Mouse (Mus musculus) lung, embryonic 14.5 days (tissue): ENCODE measurements around the gene Bglap3. TPM values are rescaled to one million over a fixed set of nuclear protein-coding genes. Genes with fewer than 3 reads are reported as not detected.

Source experiments
- ATAC-seq: fragments of 200-750 bp; cut with Nextera tagmentation; 2 replicates; pipeline ENCODE4 v1.8.0; 2017; ENCODE audit warnings: mild to moderate bottlenecking, moderate TSS enrichment, moderate library complexity; ENCODE audit not compliant: insufficient read depth
- DNase-seq: peaks from one replicate; pipeline ENCODE4 v3.0.0-alpha.2; 2015
- H3K27ac ChIP-seq: fragments of 300-500 bp; sonication (generic); 2 replicates; pipeline ENCODE4 v1.5.1; 2014; ENCODE audit warnings: low read depth, mild to moderate bottlenecking, moderate library complexity
- H3K27me3 ChIP-seq: fragments of 300-500 bp; sonication (generic); 2 replicates; pipeline ENCODE4 v1.6.1; 2014; ENCODE audit warnings: low read length, control low read depth; ENCODE audit not compliant: insufficient read depth
- H3K36me3 ChIP-seq: fragments of 300-500 bp; sonication (generic); 2 replicates; pipeline ENCODE4 v1.6.1; 2014; ENCODE audit warnings: control low read depth; ENCODE audit not compliant: insufficient read depth
- H3K4me1 ChIP-seq: fragments of 300-500 bp; sonication (generic); 2 replicates; pipeline ENCODE4 v1.6.1; 2014; ENCODE audit warnings: antibody characterized with exemption, control low read depth; ENCODE audit not compliant: insufficient read depth
- H3K4me2 ChIP-seq: fragments of 300-500 bp; sonication (generic); 2 replicates; pipeline ENCODE4 v1.6.1; 2014; ENCODE audit warnings: mild to moderate bottlenecking
- H3K4me3 ChIP-seq: fragments of 300-500 bp; sonication (generic); 2 replicates; pipeline ENCODE4 v1.5.1; 2014; ENCODE audit warnings: low read depth, low read length
- H3K9ac ChIP-seq: fragments of 300-500 bp; sonication (generic); 2 replicates; pipeline ENCODE4 v1.6.1; 2014
- H3K9me3 ChIP-seq: fragments of 300-500 bp; sonication (generic); 2 replicates; pipeline ENCODE4 v1.6.1; 2016; ENCODE audit warnings: low read depth, low read length, control low read depth
- CTCF ChIP-seq: IDR thresholded peaks from 2 replicates; pipeline ENCODE4 v1.5.1; 2016; ENCODE audit warnings: antibody characterized with exemption, low read depth
- WGBS: fragments of 180-500 bp; shearing (Covaris S2); extraction: QIAGEN DNeasy Blood & Tissue Kit; methylation state at CpG from one replicate; pipeline ENCODE4 v1.1.7; 2014; 5-methylcytosine and 5-hydroxymethylcytosine counted together
- polyA plus RNA-seq: library from polyadenylated mRNA; unstranded; fragments of >200 nt; fragmentation: Nextera tagmentation; extraction: Ambion mirVana; gene quantifications from 2 replicates; pipeline ENCODE4 v1.2.1, GENCODE M21; 2014

Gene Bglap3
- polyA plus RNA-seq, 1 experiment from 2014 or later: 0.24 TPM

DNA sequence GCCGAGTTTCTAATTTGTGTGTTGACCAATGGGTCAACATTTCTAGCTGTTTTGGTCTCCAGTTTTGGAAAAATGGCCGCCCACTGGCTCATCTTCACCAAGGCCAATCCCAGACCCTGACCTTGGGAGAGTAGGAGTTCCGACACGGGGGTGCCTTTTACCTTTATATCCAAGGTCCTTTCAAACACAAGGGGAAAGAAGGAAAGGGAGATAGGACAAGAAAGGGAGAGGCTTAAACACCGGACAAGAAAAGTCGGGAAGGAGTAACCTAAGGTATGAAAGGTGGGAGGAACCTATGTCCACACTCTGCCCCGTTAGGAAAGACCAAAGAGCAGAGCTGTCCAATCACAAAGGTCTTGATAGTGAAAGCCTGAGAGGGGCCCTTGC, 38.1 kb upstream of the Bglap3 start:
- TF ChIP-seq CTCF: no peak
- Histone ChIP-seq H3K4me2 (peak overlapping the region; percentile 85), H3K27me3 (no peaks in the 10 kb centered on the region), H3K27ac (peak overlapping the region; percentile 97), H3K4me3 (peak overlapping the region; percentile 74), H3K9me3 (no peaks in the 10 kb centered on the region), H3K9ac (peak overlapping the region; percentile 86), H3K4me1 (no peaks in the 10 kb centered on the region), H3K36me3 (peaks cover 36% of the 10 kb centered on the region)
- WGBS: 16% methylated on average over 7 of the region's 7 CpGs
- ATAC-seq (no peak), DNase-seq (no peak)

DNA sequence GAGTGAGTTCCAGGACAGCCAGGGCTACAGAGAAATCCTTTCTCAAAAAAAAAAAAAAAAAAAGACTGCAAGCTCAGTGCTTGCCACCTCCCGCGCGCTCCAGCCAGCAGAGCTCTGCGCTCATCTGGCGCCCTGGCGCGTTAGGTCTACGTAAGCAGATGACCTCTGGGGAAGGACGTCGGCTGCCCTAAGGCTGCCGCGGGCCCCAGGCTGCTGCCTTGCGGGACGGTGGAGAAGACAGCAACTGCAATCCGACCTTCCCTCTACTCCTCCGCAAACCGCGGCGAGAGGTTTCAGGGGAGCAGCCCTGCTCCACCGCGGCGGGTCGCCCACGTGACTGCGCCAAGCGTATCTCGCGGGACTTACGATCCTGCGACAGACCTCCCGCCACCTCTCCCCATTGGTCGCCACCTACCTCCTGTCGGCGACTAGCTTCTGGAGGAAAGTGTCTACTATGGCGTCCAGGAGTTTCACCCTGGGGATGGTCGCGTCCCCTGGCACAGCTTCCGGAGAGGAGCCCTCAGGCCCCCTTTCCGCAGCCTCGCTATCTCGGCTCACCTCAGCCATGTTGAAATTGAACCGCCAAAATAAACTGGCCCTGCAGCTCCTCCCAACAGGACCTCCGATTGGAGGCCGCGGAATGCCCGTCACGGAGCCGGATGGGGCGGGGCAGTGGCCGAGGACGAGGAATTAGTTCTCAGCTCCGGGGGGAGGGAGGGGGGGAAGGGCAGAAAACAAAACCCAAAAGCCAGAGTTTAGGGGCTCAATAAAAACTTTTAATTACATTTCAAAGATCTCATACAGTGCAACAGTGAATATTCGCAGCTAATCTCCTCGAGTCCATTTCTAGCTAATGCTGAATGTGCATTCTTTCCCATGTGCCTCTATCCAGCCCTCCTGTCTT, 37.5 kb upstream of the Bglap3 start, which contains the start of gene Pmf1:
TSS of gene Pmf1 (minus strand) at position 591 of the 904 bp plus-strand sequence.
- H3K27me3 ChIP-seq: no peaks in the 10 kb centered on the region
- peak within 1 kb of the TSS; percentile 97 for H3K27ac ChIP-seq
- H3K9ac ChIP-seq: peak within 1 kb of the TSS; percentile 86
- peak; percentile 96 for DNase-seq
- under 1% methylated on average over 54 of the region's 54 CpGs for WGBS
- peak; percentile 91 for ATAC-seq
- TF ChIP-seq CTCF: no peak
- peak within 1 kb of the TSS; percentile 85 for H3K4me2 ChIP-seq
- H3K4me3 ChIP-seq: peak within 1 kb of the TSS; percentile 74
- H3K4me1 ChIP-seq: no peaks in the 10 kb centered on the region
- peaks cover 32% of the 10 kb centered on the region for H3K36me3 ChIP-seq
- H3K9me3 ChIP-seq: no peaks in the 10 kb centered on the region

DNA sequence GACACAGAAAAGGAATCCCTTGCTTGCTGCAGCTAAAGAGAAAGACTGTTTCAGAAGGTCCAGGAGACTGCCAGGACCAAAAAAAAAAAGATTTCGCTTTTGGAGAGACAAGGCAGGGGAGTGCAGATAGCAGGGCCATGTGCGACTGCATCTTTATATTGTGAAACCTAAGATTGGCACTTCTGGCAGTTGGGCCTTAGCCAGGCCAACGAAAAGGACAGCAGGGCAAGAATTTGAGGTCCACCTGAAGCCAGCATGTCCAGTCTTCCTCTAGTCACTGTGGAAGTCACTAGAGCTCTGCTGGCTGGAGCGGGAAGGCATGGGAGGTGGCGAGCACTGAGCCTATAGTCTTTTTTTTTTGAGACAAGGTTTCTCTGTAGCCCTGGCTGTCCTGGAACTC, 36.4 kb upstream of the Bglap3 start:
- no peak for TF ChIP-seq CTCF
- peak overlapping the region; percentile 85 for H3K4me2 ChIP-seq
- 36% methylated on average over 5 of the region's 5 CpGs for WGBS
- no peaks in the 10 kb centered on the region for H3K4me1 ChIP-seq
- H3K27ac ChIP-seq: peak overlapping the region; percentile 97; the same call in 1 of the 2 replicates
- peak overlapping the region; percentile 74 for H3K4me3 ChIP-seq
- peaks cover 29% of the 10 kb centered on the region for H3K36me3 ChIP-seq
- peak overlapping the region; percentile 86 for H3K9ac ChIP-seq
- DNase-seq: no peak
- ATAC-seq: no peak
- H3K27me3 ChIP-seq: no peaks in the 10 kb centered on the region
- no peaks in the 10 kb centered on the region for H3K9me3 ChIP-seq

DNA sequence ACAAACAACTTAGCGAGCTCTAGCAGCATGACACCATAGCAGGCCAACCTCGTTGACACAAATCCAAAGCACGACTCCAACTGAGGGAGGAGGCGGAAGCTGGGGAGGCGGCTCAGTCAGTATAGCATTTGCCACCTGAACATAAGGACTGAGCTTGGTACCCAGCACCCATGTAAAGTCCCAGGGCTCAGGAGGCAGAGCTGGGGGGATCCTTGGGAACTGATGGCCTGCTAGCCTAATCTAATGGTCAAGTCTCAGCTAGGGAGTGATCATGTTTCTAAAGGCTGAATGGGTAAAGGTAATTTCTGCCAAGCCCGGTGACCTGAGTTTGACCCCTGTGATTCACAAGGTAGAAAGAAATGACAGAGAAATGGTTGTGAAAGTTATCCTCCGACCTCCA, 35.0 kb upstream of the Bglap3 start:
- no peak for ATAC-seq
- Histone ChIP-seq H3K9me3 (no peaks in the 10 kb centered on the region), H3K36me3 (peaks cover 32% of the 10 kb centered on the region), H3K4me1 (no peaks in the 10 kb centered on the region), H3K9ac (no peak overlapping the region), H3K27me3 (no peaks in the 10 kb centered on the region), H3K4me3 (no peak overlapping the region), H3K27ac (no peak overlapping the region), H3K4me2 (no peak overlapping the region; the same call in 1 of the 2 replicates)
- WGBS: 52% methylated on average over 7 of the region's 7 CpGs
- DNase-seq: no peak
- TF ChIP-seq CTCF: no peak

DNA sequence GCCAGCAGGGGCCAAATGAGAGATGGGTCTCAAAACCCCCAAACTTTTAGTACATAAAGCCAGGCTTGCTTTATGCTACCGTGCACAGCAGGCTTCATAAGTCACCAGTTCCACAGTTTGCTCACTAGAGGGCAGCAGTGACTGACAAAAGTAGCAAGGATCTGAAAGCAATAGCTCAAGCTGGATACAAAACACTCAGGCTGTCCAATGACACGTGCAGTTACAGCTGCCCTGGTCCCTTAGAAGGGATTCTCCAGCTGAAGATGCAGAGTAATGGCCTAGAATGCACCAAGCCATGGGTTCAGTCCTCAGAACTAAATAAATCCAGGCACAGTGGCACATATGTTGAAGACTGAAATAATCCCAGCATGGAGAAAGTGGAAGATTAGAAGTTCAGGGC, 34.5 kb upstream of the Bglap3 start:
- H3K9ac ChIP-seq: peak overlapping the region; percentile 3; the same call in 1 of the 2 replicates

DNA sequence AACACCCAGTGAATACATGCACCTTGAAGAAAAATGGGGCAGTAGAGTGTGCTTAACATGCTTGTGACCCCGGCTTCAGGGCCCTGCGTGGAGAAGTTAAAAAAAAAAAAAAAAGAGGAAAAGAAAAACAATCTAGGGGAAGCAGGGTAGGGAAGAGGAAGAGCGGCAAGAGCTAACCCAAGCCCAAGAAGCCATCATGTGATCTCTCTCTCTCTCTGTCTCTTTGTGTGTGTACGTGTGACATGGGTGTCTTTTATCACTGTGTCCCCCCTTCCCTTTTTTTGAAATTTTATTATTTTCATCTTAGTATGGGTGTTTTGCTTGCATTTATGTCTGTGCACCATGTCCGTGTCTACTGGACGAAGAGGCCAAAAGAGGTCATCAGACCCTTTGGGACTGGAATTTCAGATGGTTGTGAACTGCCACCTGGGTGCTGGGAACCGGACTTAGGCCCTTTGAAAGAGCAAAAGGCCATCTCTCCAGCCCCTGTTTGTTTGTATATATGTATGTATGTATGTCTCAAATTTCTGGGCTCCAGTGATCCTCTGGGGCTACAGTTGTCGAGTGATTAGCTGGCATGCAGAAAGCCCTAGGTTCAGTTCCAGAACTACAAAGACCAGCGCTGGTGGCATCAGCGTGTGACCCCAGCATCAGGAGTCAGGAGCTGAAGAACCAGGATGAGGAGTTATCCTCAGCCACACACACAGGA, 31.1 kb upstream of the Bglap3 start:
- no peak for ATAC-seq
- no peak for DNase-seq

More for the DNA sequence above, 34.5 kb upstream of the Bglap3 start:
- no peaks in the 10 kb centered on the region for H3K4me1 ChIP-seq
- 0% methylated on average over 2 of the region's 2 CpGs for WGBS
- H3K27ac ChIP-seq: no peak overlapping the region
- H3K4me2 ChIP-seq: peak overlapping the region; percentile 5; the same call in 1 of the 2 replicates
- H3K27me3 ChIP-seq: no peaks in the 10 kb centered on the region
- ATAC-seq: peak; percentile 22; the same call in 1 of the 2 replicates
- no peak overlapping the region for H3K4me3 ChIP-seq
- H3K9me3 ChIP-seq: no peaks in the 10 kb centered on the region
- peaks cover 28% of the 10 kb centered on the region for H3K36me3 ChIP-seq
- peak; percentile 94 for TF ChIP-seq CTCF
- DNase-seq: peak; percentile 95

DNA sequence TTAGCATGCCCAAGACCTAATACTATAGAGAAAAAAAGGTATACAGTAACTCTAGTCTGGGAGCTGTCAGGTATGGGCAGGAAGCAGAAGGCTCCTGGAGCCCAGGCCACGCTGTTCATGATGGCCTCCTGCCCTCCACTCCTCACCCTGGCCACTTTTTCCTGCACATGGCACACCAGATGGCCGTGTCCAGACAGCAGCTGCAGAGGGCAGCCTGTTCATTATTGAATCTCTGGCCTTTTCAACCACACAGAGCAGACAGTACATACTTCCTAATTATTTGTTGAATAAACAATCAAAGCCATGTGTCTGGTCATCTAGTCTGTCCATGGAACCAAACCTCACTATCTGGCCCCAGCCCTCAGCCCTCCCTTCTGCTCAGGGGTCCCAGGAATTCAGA, 26.1 kb upstream of the Bglap3 start:
- H3K36me3 ChIP-seq: peaks cover 50% of the 10 kb centered on the region
- no peak overlapping the region for H3K4me2 ChIP-seq
- no peaks in the 10 kb centered on the region for H3K4me1 ChIP-seq
- DNase-seq (no peak), ATAC-seq (no peak)
- H3K9me3 ChIP-seq: no peaks in the 10 kb centered on the region
- TF ChIP-seq CTCF: no peak
- 88% methylated on average over 2 of the region's 2 CpGs for WGBS
- H3K4me3 ChIP-seq: no peak overlapping the region
- H3K27ac ChIP-seq: no peak overlapping the region
- no peak overlapping the region for H3K9ac ChIP-seq
- H3K27me3 ChIP-seq: no peaks in the 10 kb centered on the region

More for the DNA sequence above, 31.1 kb upstream of the Bglap3 start:
- H3K4me1 ChIP-seq: no peaks in the 10 kb centered on the region
- H3K9me3 ChIP-seq: no peaks in the 10 kb centered on the region
- H3K36me3 ChIP-seq: peaks cover 33% of the 10 kb centered on the region; the same call in 1 of the 2 replicates
- 85% methylated on average over 10 of the region's 10 CpGs for WGBS
- no peak overlapping the region for H3K9ac ChIP-seq
- H3K27me3 ChIP-seq: no peaks in the 10 kb centered on the region
- no peak overlapping the region for H3K27ac ChIP-seq
- no peak for TF ChIP-seq CTCF
- H3K4me2 ChIP-seq: no peak overlapping the region
- no peak overlapping the region for H3K4me3 ChIP-seq
